Mouse (Mus musculus): ENCODE results near the gene Tnfrsf1b. TPM values are rescaled to one million over a fixed set of nuclear protein-coding genes. Genes with fewer than 3 reads are reported as not detected.
A peak's percentile ranks its signal among the peaks of the same experiment; 100 is the strongest.
"Not testable (repeated sequence)": the region's sequence is repeated elsewhere in the genome, so short reads cannot be mapped to it uniquely, and the experiment has no call there.

Gene Tnfrsf1b
- total RNA-seq, 2 experiments from 2014 or later, result 2.8 to 3.6 TPM

- intact Hi-C loops (cut with DNase I), result loop anchor here (10.0 kb wide), 1 partner anchor 307 kb away; the partner anchor contains the start of gene Dhrs3
- no peak for DNase-seq (ENCODE audit: extremely low spot score in 1 of 2, low spot score in 2 of 2)
These were observed 45.2 kb downstream of the Tnfrsf1b start for GRCm38 (mm10) chr4:145201424-145201823.

- DNase-seq (ENCODE audit: extremely low spot score in 1 of 2, low spot score in 2 of 2), result no peak
- intact Hi-C loops (cut with DNase I), result loop anchor here (5.0 to 10.0 kb wide), 2 partner anchors 87 to 305 kb away; partner anchors contain the start of gene Dhrs3
These were observed 46.5 kb downstream of the Tnfrsf1b start for GRCm38 (mm10) chr4:145199982-145200699.

DNA sequence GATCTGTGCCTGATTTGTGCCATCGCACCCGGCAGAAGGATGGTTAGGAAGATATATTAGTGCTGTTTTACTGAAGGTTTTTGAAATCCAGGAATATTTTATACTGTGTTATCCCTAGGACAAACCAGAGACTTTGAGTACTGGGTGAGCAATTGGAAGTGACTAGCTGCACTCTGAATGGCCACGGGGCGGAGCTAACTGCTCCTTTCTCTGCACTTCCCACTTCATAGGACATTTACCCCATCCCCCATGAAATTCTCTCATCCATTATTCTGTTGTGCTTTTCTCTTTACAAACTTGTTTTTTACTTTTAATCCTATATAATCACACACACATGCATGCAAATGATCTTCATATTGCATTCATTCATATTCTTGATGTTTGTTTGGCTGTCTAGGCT is 50.1 kb downstream of the Tnfrsf1b start:
- no peak for DNase-seq (ENCODE audit: extremely low spot score in 1 of 2, low spot score in 2 of 2)
- intact Hi-C loops (cut with DNase I), result loop anchor here (5.0 kb wide), 1 partner anchor 91 kb away; no protein-coding TSS in a partner anchor

GRCm38 (mm10) chr4:145195172-145195571 is 51.5 kb downstream of the Tnfrsf1b start:
- intact Hi-C loops (cut with DNase I), result loop anchor here (5.0 kb wide), 1 partner anchor 92 kb away; no protein-coding TSS in a partner anchor
- no peak for DNase-seq (ENCODE audit: extremely low spot score in 1 of 2, low spot score in 2 of 2)

DNA sequence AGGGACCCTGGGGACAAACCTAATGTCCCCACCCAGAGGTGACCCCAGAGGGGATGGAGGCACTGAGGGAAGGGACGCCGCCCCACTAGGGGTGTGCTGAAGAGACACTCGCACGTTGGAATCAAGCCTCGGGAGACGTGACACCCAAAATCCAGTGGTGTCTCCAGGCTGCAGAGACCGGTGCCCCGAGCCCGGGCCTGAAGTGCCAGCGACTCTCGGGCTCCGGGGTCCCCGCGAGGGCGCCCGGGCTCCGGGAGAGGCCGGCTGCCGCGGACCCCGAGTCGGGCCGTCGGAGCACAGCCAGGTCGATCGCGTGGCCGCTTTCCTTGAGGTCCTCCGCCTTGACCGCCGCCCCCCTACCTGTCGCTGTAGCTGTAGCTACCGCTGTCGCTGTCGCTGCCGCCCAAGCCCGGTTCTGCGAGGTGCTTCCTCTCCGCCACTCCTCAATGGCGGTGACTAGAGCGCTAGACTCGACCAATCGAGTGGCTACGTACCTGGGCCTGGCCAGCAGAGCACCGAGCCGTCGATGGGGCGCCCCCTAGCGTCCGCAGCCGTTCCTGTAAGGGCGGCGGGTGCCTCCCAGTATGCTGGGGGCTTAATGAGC is 52.0 kb downstream of the Tnfrsf1b start, which contains the start of gene Vps13d:
Gene Vps13d, minus strand, starts transcription at position 447 of the 604 bp plus-strand sequence.
- DNase-seq (ENCODE audit: extremely low spot score in 1 of 2, low spot score in 2 of 2), result peak; percentile 86 to 94
- intact Hi-C loops (cut with DNase I), result loop anchor here (5.0 kb wide), 1 partner anchor 93 kb away; no protein-coding TSS in a partner anchor

GRCm38 (mm10) chr4:145193991-145194511 is 52.6 kb downstream of the Tnfrsf1b start:
- intact Hi-C loops (cut with DNase I), result no loop called here
- DNase-seq (ENCODE audit: extremely low spot score in 1 of 2, low spot score in 2 of 2), result peak in 1 of 2 experiments; percentile 41

DNA sequence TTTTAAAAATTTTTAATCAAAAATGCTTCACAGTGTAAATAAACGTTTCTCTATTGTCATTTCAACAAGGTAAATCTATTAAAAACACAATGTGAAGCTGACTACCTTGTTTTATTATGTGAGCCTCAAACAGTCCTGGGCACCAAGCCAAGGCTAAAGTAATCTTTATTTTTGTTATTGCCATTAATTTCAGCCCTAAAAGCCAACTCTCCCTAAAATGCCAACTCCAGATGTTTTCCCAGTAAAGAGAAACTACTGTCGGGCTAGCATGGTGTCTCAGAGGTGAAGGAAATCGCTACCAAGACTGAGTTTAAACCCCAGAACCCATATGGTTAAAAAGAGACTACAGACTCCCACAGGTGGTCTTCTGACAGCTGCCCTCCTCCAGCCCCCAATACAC is 53.3 kb downstream of the Tnfrsf1b start:
- intact Hi-C loops (cut with DNase I), result no loop called here
- no peak for DNase-seq (ENCODE audit: extremely low spot score in 1 of 2, low spot score in 2 of 2)

DNA sequence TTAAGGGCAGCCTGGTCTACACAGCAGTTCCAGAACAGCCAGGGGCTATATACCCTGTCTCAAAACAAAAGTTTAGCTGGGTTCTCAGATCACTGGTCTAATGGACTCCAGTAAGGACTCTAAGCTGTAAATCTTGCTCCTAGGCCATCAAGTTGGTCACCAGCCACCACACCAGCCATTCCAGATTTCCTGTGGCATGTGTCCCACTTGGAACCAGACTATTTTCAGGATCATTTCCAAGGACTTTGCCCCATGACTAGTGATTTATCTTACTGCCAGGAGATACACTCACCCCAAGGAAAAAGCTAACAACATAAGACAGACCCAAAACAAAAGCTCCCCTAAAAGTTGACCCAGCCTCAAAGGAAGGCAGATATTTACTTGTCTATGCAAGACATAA is 54.0 kb downstream of the Tnfrsf1b start:
- intact Hi-C loops (cut with DNase I), result no loop called here
- no peak for DNase-seq (ENCODE audit: extremely low spot score in 1 of 2, low spot score in 2 of 2)

GRCm38 (mm10) chr4:145188561-145188960 is 58.1 kb downstream of the Tnfrsf1b start:
- no peak for DNase-seq (ENCODE audit: extremely low spot score in 1 of 2, low spot score in 2 of 2)
- intact Hi-C loops (cut with DNase I), result no loop called here

- intact Hi-C loops (cut with DNase I), result no loop called here
- no peak for DNase-seq (ENCODE audit: extremely low spot score in 1 of 2, low spot score in 2 of 2)
These were observed 59.1 kb downstream of the Tnfrsf1b start for GRCm38 (mm10) chr4:145187619-145188018.

- no peak for DNase-seq (ENCODE audit: extremely low spot score in 1 of 2, low spot score in 2 of 2)
- intact Hi-C loops (cut with DNase I), result no loop called here
These were observed 67.6 kb downstream of the Tnfrsf1b start for GRCm38 (mm10) chr4:145178918-145179549.

- intact Hi-C loops (cut with DNase I); DNase-seq (ENCODE audit: extremely low spot score in 1 of 2, low spot score in 2 of 2): not testable (repeated sequence)
These were observed 81.1 kb downstream of the Tnfrsf1b start for GRCm38 (mm10) chr4:145165542-145165941.

GRCm38 (mm10) chr4:145164111-145164510 is 82.6 kb downstream of the Tnfrsf1b start:
- no peak for DNase-seq (ENCODE audit: extremely low spot score in 1 of 2, low spot score in 2 of 2)
- intact Hi-C loops (cut with DNase I), result no loop called here

Other genes with a start within 250 kb of the Tnfrsf1b start
- gene Vps13d, start 51.9 kb downstream of the Tnfrsf1b start, total RNA-seq (2021), result 10 to 100 TPM; 52.8 to 53.6 TPM
- gene Tnfrsf8, start 68.3 kb upstream of the Tnfrsf1b start, total RNA-seq (2021), result under 1 TPM; 0.83 to 0.99 TPM